Mouse (Mus musculus) limb, embryonic 13.5 days (tissue): ENCODE data around the gene Hist1h4i. TPM values are rescaled to one million over a fixed set of nuclear protein-coding genes. Genes with fewer than 3 reads are reported as not detected.
A peak's percentile ranks its signal among the peaks of the same experiment; 100 is the strongest.
"Not testable (repeated sequence)": the region's sequence is repeated elsewhere in the genome, so short reads cannot be mapped to it uniquely, and the experiment has no call there.

Experiments used
- ATAC-seq: fragments of 200-750 bp; cut with Nextera tagmentation; 2 replicates; pipeline ENCODE4 v1.8.0; 2017; ENCODE audit warnings: low read depth, moderate number of reproducible peaks, moderate TSS enrichment; ENCODE audit not compliant: low FRiP score
- H3K27ac ChIP-seq: fragments of 300-500 bp; sonication (generic); 2 replicates; pipeline ENCODE4 v1.5.1; 2015; ENCODE audit warnings: inconsistent platforms, mild to moderate bottlenecking, moderate library complexity
- H3K27me3 ChIP-seq: fragments of 300-500 bp; sonication (generic); 2 replicates; pipeline ENCODE4 v1.6.1; 2015; ENCODE audit warnings: mild to moderate bottlenecking, inconsistent platforms
- H3K36me3 ChIP-seq: fragments of 300-500 bp; sonication (generic); 2 replicates; pipeline ENCODE4 v1.6.1; 2015; ENCODE audit warnings: inconsistent platforms, mild to moderate bottlenecking, moderate library complexity
- H3K4me1 ChIP-seq: fragments of 300-500 bp; sonication (generic); 2 replicates; pipeline ENCODE4 v1.6.1; 2015; ENCODE audit warnings: inconsistent platforms
- H3K4me2 ChIP-seq: fragments of 300-500 bp; sonication (generic); replicated peaks from 2 replicates; pipeline ENCODE4 v1.6.1; 2015; ENCODE audit warnings: inconsistent platforms, mild to moderate bottlenecking, moderate library complexity
- H3K4me3 ChIP-seq: fragments of 300-500 bp; sonication (generic); 2 replicates; pipeline ENCODE4 v1.5.1; 2015; ENCODE audit warnings: moderate library complexity, mild to moderate bottlenecking, inconsistent platforms
- H3K9ac ChIP-seq: fragments of 300-500 bp; sonication (generic); 2 replicates; pipeline ENCODE4 v1.6.1; 2015; ENCODE audit warnings: mild to moderate bottlenecking, inconsistent platforms
- H3K9me3 ChIP-seq: fragments of 300-500 bp; sonication (generic); 2 replicates; pipeline ENCODE4 v1.6.1; 2016; ENCODE audit warnings: inconsistent platforms
- WGBS: fragments of 180-500 bp; shearing (Covaris S2); methylation state at CpG from one replicate; pipeline ENCODE4 v1.1.7; 2015; 5-methylcytosine and 5-hydroxymethylcytosine counted together
- polyA plus RNA-seq: library from polyadenylated mRNA; unstranded; fragments of >200 nt; fragmentation: Nextera tagmentation; extraction: Ambion mirVana; gene quantifications from 2 replicates; pipeline ENCODE4 v1.2.1, GENCODE M21; 2015

Hist1h4i gene
- polyA plus RNA-seq, 1 experiment from 2014 or later, result 27.8 TPM

- ATAC-seq, result peak; percentile 98
- H3K9ac ChIP-seq, result peak within 1 kb of the TSS; percentile 69
- under 1% methylated on average over 23 of the region's 69 CpGs for WGBS
- H3K4me1 ChIP-seq, result peaks cover 31% of the 10 kb centered on the region
- not testable (repeated sequence) for H3K27me3 ChIP-seq, H3K9me3 ChIP-seq, H3K36me3 ChIP-seq
- H3K4me2 ChIP-seq, result peak within 1 kb of the TSS; percentile 79
- H3K27ac ChIP-seq, result peak within 1 kb of the TSS; percentile 90
- H3K4me3 ChIP-seq, result peak within 1 kb of the TSS; percentile 46
Observed at GRCm38 (mm10) chr13:22035267-22036148, 5.7 kb downstream of the Hist1h4i start, which contains the start of the genes Hist1h2ah and Hist1h2bk. Gene Hist1h2ah (minus strand): TSS chr13:22035568. Gene Hist1h2bk (plus strand): TSS chr13:22035870.

- ATAC-seq, result no peak
- no peaks in the 10 kb centered on the region for H3K27me3 ChIP-seq
- H3K9me3 ChIP-seq, result no peaks in the 10 kb centered on the region
- no peaks in the 10 kb centered on the region for H3K36me3 ChIP-seq
- peak overlapping the region; percentile 46 for H3K4me3 ChIP-seq
- peak overlapping the region; percentile 79 for H3K4me2 ChIP-seq
- peak overlapping the region; percentile 87 for H3K27ac ChIP-seq
- WGBS, result 0% methylated on average over 11 of the region's 14 CpGs
- peaks cover 22% of the 10 kb centered on the region for H3K4me1 ChIP-seq
- peak overlapping the region; percentile 66 for H3K9ac ChIP-seq
Observed at GRCm38 (mm10) chr13:22034443-22035266, 6.5 kb downstream of the Hist1h4i start.

DNA sequence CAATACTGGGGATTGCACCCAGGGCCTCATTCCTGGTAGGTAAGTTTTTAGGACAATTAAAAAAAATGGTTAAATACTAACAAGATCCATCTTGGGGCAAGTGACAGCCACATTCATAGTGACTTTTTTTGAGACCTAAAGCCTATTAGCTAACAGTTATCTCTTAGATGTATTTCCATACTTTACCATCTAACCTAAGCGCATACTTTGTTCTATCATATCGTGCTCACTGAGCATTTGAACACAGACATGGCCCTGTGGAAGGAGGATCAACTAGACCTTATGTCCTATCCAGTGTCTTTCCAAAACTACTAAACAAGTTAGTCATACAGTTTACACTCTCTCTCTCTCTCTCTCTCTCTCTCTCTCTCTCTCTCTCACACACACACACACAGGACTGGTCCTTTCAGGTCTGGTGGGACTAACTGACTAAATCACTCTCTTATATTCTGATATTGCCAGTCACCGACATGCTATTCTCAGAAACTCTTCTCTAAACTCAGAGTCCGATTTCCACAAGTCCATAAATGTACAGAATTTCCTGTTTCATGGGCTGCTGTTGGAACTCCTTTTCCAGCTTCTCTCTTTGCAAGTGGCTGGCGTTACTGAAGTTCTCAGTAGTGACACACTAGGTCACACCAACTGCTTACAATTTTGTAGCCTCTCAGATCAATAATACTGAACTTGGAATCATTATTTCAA, 7.3 kb downstream of the Hist1h4i start:
- Histone ChIP-seq H3K9ac (peak overlapping the region; percentile 66), H3K4me3 (peak overlapping the region; percentile 46), H3K4me2 (peak overlapping the region; percentile 79), H3K9me3 (no peaks in the 10 kb centered on the region), H3K27me3 (no peaks in the 10 kb centered on the region), H3K4me1 (peaks cover 21% of the 10 kb centered on the region), H3K27ac (peak overlapping the region; percentile 87), H3K36me3 (no peaks in the 10 kb centered on the region)
- ATAC-seq, result no peak
- 43% methylated on average over 5 of the region's 5 CpGs for WGBS

- WGBS, result 13% methylated on average over 4 of the region's 4 CpGs
- Histone ChIP-seq H3K27me3 (no peaks in the 10 kb centered on the region), H3K4me1 (peaks cover 17% of the 10 kb centered on the region; the same call in 1 of the 2 replicates), H3K4me2 (no peak overlapping the region), H3K27ac (no peak overlapping the region), H3K9me3 (no peaks in the 10 kb centered on the region), H3K4me3 (no peak overlapping the region), H3K9ac (no peak overlapping the region), H3K36me3 (no peaks in the 10 kb centered on the region)
- ATAC-seq, result no peak
Observed at GRCm38 (mm10) chr13:22030493-22030892, 10.7 kb downstream of the Hist1h4i start.

DNA sequence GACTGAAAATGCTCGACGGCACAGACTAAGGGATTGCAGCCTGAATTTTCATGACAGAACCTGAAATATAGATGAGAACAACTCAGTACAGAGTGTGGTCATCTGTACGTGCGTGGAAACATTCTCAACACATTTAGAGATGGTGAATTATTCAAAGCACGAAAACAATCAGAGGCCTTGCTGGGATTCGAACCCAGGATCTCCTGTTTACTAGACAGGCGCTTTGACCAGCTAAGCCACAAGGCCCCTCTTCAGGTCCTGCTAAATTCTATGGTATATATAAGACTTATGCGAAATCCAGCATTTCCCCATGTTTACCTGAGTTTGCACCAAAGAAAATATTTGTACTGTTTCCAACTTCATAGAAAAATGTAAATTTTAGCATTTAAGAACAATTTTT, 11.2 kb downstream of the Hist1h4i start:
- WGBS, result 33% methylated on average over 8 of the region's 8 CpGs
- ATAC-seq, result no peak
- H3K4me3 ChIP-seq, result no peak overlapping the region
- no peak overlapping the region for H3K4me2 ChIP-seq
- no peaks in the 10 kb centered on the region for H3K9me3 ChIP-seq
- no peak overlapping the region for H3K9ac ChIP-seq
- H3K4me1 ChIP-seq, result peaks cover 17% of the 10 kb centered on the region; the same call in 1 of the 2 replicates
- no peaks in the 10 kb centered on the region for H3K36me3 ChIP-seq
- no peak overlapping the region for H3K27ac ChIP-seq
- no peaks in the 10 kb centered on the region for H3K27me3 ChIP-seq

- Histone ChIP-seq H3K27me3 (peaks cover 1% of the 10 kb centered on the region; the same call in 1 of the 2 replicates), H3K36me3 (no peaks in the 10 kb centered on the region), H3K27ac (peak overlapping the region; percentile 84; the same call in 1 of the 2 replicates), H3K4me1 (peaks cover 7% of the 10 kb centered on the region; the same call in 1 of the 2 replicates), H3K9me3 (no peaks in the 10 kb centered on the region), H3K9ac (peak overlapping the region; percentile 68), H3K4me3 (peak overlapping the region; percentile 54), H3K4me2 (peak overlapping the region; percentile 67)
- WGBS, result under 1% methylated on average over 40 of the region's 40 CpGs
- ATAC-seq, result peak; percentile 80
Observed at GRCm38 (mm10) chr13:22028673-22029460, 12.3 kb downstream of the Hist1h4i start.

GRCm38 (mm10) chr13:22026058-22027031, 14.8 kb downstream of the Hist1h4i start:
- Histone ChIP-seq H3K27ac (peak overlapping the region; percentile 16; the same call in 1 of the 2 replicates), H3K4me2 (peak overlapping the region; percentile 65), H3K9me3 (no peaks in the 10 kb centered on the region), H3K9ac (peak overlapping the region; percentile 63), H3K4me1 (0 out of 2 replicates have a peak, but pooled peaks cover 5% of the 10 kb centered on the region), H3K27me3 (peaks cover 5% of the 10 kb centered on the region; the same call in 1 of the 2 replicates), H3K4me3 (peak overlapping the region; percentile 50), H3K36me3 (no peaks in the 10 kb centered on the region)
- WGBS, result 1% methylated on average over 35 of the region's 35 CpGs
- peak; percentile 68; the same call in 1 of the 2 replicates for ATAC-seq

- peaks cover 39% of the 10 kb centered on the region for H3K27me3 ChIP-seq
- H3K36me3 ChIP-seq, result no peaks in the 10 kb centered on the region
- H3K4me2 ChIP-seq, result peak overlapping the region; percentile 71
- no peak overlapping the region for H3K9ac ChIP-seq
- WGBS, result under 1% methylated on average over 9 of the region's 9 CpGs
- no peak overlapping the region for H3K27ac ChIP-seq
- H3K4me1 ChIP-seq, result peaks cover 15% of the 10 kb centered on the region
- no peaks in the 10 kb centered on the region for H3K9me3 ChIP-seq
- peak overlapping the region; percentile 48 for H3K4me3 ChIP-seq
- ATAC-seq, result 0 out of 2 replicates have a peak, but pooled peaks have one; percentile 43
Observed at GRCm38 (mm10) chr13:22022241-22022640, 18.9 kb downstream of the Hist1h4i start.

- Histone ChIP-seq H3K4me3 (peak overlapping the region; percentile 48), H3K27ac (no peak overlapping the region), H3K27me3 (peaks cover 46% of the 10 kb centered on the region), H3K36me3 (no peaks in the 10 kb centered on the region), H3K9me3 (no peaks in the 10 kb centered on the region), H3K4me2 (peak overlapping the region; percentile 71), H3K9ac (peak overlapping the region; percentile 31; the same call in 1 of the 2 replicates), H3K4me1 (peaks cover 15% of the 10 kb centered on the region)
- under 1% methylated on average over 11 of the region's 11 CpGs for whole genome bisulfite sequencing
- ATAC-seq, result no peak
Observed at GRCm38 (mm10) chr13:22021581-22021980, 19.6 kb downstream of the Hist1h4i start.

DNA sequence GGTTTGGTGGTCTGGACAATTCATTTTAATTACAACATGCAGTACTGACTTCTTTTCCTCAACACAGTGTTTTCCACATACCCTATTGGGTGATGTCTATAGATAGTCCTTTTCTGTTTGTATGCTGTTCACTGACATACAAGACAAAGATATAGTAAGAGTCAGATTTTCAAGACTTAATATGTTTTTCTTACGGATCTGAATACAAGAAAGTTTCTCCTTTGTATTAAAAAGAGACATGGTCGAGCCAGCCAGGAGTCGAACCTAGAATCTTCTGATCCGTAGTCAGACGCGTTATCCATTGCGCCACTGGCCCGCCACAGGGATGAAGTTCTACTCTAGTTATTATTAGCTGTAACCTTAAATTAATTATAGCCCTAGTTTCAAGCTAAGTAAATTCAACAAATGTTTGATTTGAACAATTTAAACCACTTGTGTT, 20.2 kb downstream of the Hist1h4i start:
- H3K9ac ChIP-seq, result no peak overlapping the region
- peaks cover 52% of the 10 kb centered on the region for H3K27me3 ChIP-seq
- H3K4me3 ChIP-seq, result peak overlapping the region; percentile 48
- H3K4me2 ChIP-seq, result peak overlapping the region; percentile 71
- H3K9me3 ChIP-seq, result no peaks in the 10 kb centered on the region
- ATAC-seq, result no peak; the same call in 1 of the 2 replicates
- H3K4me1 ChIP-seq, result peaks cover 14% of the 10 kb centered on the region
- WGBS, result under 1% methylated on average over 8 of the region's 8 CpGs
- H3K27ac ChIP-seq, result no peak overlapping the region
- H3K36me3 ChIP-seq, result no peaks in the 10 kb centered on the region
